Mouse (Mus musculus) layer of hippocampus, postnatal 14 days (tissue): ENCODE measurements around the gene Mprip. TPM values are rescaled to one million over a fixed set of nuclear protein-coding genes. Genes with fewer than 3 reads are reported as not detected.

ENCODE experiments used
- total RNA-seq, 2 experiments: library from RNA; stranded (reverse); gene quantifications; 2 replicates each; pipeline ENCODE4 v1.2.3; 2021

Mprip gene
- total RNA-seq, 2 experiments from 2014 or later, result 256 to 263 TPM

Other genes starting within 250 kb of the Mprip start
- 10 to 100 TPM; 27.0 to 29.3 TPM for gene Jmjd4, start 211.3 kb upstream of the Mprip start, total RNA-seq
- gene Snap47, start 210.1 kb upstream of the Mprip start, total RNA-seq, result 100 to 1,000 TPM; 334 to 342 TPM
- gene Zfp867, start 188.8 kb upstream of the Mprip start, total RNA-seq, result 1 to 10 TPM; 3.9 to 4.7 TPM
- gene Zkscan17, start 134.6 kb upstream of the Mprip start, total RNA-seq, result 10 to 100 TPM in 1 of 2 experiments, 1 to 10 TPM in 1; 9.4 to 13.3 TPM
- gene Nlrp3, start 119.7 kb upstream of the Mprip start, total RNA-seq, result 1 to 10 TPM; 1.0 to 1.9 TPM
- gene Olfr222, start 85.1 kb upstream of the Mprip start, total RNA-seq, result not detected
- gene Olfr223, start 68.0 kb upstream of the Mprip start, total RNA-seq, result not detected
- gene Pld6, start 126.3 kb downstream of the Mprip start, total RNA-seq, result under 1 TPM; 0.91 to 0.92 TPM
- 10 to 100 TPM; 34.6 to 40.1 TPM for gene Flcn, start 148.7 kb downstream of the Mprip start, total RNA-seq
- 10 to 100 TPM; 60.5 to 63.3 TPM for gene Nt5m, start 178.1 kb downstream of the Mprip start, total RNA-seq
- gene Cops3, start 178.5 kb downstream of the Mprip start, total RNA-seq, result 10 to 100 TPM; 69.7 to 72.3 TPM